Mouse (Mus musculus): Measurements from ENCODE around the gene Gm10160.

Gene Gm10160

DNA sequence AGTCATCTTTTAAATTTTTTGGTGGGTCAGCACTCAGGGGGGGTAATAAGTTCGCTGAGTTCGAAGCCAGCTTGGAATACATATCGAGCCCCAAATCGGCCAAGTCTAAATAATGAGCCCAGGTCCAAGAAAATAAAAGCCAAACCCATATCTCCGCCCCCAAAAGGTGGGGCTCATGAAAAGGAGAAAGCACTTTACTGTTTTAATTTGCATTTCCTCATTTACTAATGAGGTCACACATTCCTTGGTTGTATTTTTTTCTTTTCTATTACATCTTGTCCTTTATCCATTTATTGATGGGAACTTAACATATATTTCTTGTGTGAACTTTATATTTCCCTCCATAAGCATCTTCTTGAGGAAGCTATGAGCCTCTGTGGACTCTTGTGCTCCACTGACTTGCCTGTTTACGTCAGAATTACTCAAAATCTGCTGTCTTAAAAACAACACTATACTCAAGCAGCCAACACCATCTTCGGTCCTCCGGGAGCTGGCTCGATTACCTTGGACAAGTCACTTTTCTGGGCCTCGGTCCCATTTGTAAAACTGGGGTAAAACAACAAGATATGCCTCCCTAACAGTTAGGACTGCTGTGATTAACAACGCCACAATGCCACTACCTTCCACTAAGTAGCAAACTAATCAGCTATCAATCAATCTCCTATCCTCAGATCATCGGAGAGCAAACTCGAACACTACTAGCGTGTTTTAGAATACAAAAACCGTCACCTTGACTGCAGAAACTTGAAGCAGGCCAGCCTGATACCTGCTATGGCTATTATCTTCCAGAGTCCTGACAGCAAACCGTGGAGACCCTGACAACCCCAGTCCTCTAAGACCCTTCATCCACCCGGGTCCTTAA, 27.6 kb downstream of the Gm10160 start:
- DNase-seq (ENCODE audit: low read depth, low spot score), result no peak

GRCm38 (mm10) chr7:81825381-81825780, 30.2 kb downstream of the Gm10160 start:
- DNase-seq (ENCODE audit: low read depth, low spot score), result no peak

DNA sequence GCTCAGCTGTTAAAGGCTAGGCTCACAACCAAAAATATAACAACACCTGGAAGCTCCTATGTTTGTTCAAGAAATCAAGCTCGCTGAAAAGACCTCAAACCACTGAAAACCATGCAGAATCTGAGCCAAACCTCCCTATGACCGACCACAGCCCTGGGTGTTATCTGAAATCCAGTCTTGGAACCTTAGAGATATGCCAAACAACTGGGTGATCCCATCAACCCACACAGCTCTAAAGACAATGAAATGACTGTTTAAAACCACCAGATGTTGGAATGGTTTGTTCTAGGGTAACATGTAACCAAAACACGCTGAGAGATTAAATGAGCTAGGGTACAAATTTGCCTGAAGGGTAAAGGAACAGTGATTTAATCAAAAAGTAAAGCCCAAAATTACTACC, 30.7 kb downstream of the Gm10160 start:
- DNase-seq (ENCODE audit: low read depth, low spot score), result no peak

DNA sequence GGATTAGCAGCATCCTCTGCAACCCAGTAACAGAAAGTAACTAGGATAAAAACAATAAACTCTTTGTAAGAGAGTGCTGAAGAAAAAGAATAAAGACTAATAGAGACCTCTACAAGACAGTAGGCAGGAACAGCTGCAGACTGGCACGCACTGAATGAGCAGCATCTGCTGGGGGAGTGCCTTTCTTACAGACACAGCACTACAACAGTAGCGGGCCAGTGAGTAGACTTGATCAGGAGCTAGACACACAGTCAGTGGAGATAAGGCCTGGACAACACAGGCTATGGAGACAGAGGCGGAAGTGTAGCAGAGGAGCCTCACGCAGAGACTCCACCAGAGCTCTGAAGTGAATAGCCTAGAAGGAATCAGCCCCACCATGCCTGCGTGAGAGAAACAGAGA, 49.5 kb downstream of the Gm10160 start:
- DNase-seq (ENCODE audit: low read depth, low spot score), result no peak
